Mouse (Mus musculus): Measurements from ENCODE around the gene Pitpnm2. TPM values are rescaled to one million over a fixed set of nuclear protein-coding genes. Genes with fewer than 3 reads are reported as not detected.

Pitpnm2 gene
- total RNA-seq, 2 experiments from 2014 or later: 275 to 292 TPM

- intact Hi-C loops (cut with DNase I): no loop called here
- DNase-seq (ENCODE audit: low spot score in 2 of 2): no peak
These were observed 82.8 kb downstream of the Pitpnm2 start for GRCm38 (mm10) chr5:124166741-124167140.

- intact Hi-C loops (cut with DNase I): no loop called here
- DNase-seq (ENCODE audit: low spot score in 2 of 2): peak; percentile 59 to 88
These were observed 83.7 kb downstream of the Pitpnm2 start for GRCm38 (mm10) chr5:124165622-124166570.

- DNase-seq (ENCODE audit: low spot score in 2 of 2): no peak
- intact Hi-C loops (cut with DNase I): loop anchor here (5.0 kb wide), 2 partner anchors 94 to 124 kb away; no protein-coding TSS in a partner anchor
These were observed 86.1 kb downstream of the Pitpnm2 start for GRCm38 (mm10) chr5:124163445-124163844.

- intact Hi-C loops (cut with DNase I): loop anchor here (5.0 kb wide), 2 partner anchors 95 to 125 kb away; no protein-coding TSS in a partner anchor
- DNase-seq (ENCODE audit: low spot score in 2 of 2): peak in 1 of 2 experiments; percentile 76
These were observed 87.0 kb downstream of the Pitpnm2 start for GRCm38 (mm10) chr5:124162577-124162976.

GRCm38 (mm10) chr5:124161831-124162230 is 87.7 kb downstream of the Pitpnm2 start:
- intact Hi-C loops (cut with DNase I): loop anchor here (5.0 kb wide), 2 partner anchors 95 to 125 kb away; no protein-coding TSS in a partner anchor

GRCm38 (mm10) chr5:124159453-124159852 is 90.1 kb downstream of the Pitpnm2 start:
- intact Hi-C loops (cut with DNase I): no loop called here
- no peak for DNase-seq (ENCODE audit: low spot score in 2 of 2)

More at GRCm38 (mm10) chr5:124161831-124162230, 87.7 kb downstream of the Pitpnm2 start:
- DNase-seq (ENCODE audit: low spot score in 2 of 2): no peak

- no peak for DNase-seq (ENCODE audit: low spot score in 2 of 2)
- intact Hi-C loops (cut with DNase I): no loop called here
These were observed 91.3 kb downstream of the Pitpnm2 start for GRCm38 (mm10) chr5:124158305-124158704.

- intact Hi-C loops (cut with DNase I): no loop called here
- DNase-seq (ENCODE audit: low spot score in 2 of 2): no peak
These were observed 93.6 kb downstream of the Pitpnm2 start for GRCm38 (mm10) chr5:124155943-124156342.

GRCm38 (mm10) chr5:124152734-124153133 is 96.8 kb downstream of the Pitpnm2 start:
- intact Hi-C loops (cut with DNase I): no loop called here
- no peak for DNase-seq (ENCODE audit: low spot score in 2 of 2)

GRCm38 (mm10) chr5:124150895-124151294 is 98.7 kb downstream of the Pitpnm2 start:
- intact Hi-C loops (cut with DNase I): no loop called here
- DNase-seq (ENCODE audit: low spot score in 2 of 2): no peak

- no peak for DNase-seq (ENCODE audit: low spot score in 2 of 2)
- intact Hi-C loops (cut with DNase I): no loop called here
These were observed 100.5 kb downstream of the Pitpnm2 start for GRCm38 (mm10) chr5:124149028-124149427.

- no peak for DNase-seq (ENCODE audit: low spot score in 2 of 2)
These were observed 111.5 kb downstream of the Pitpnm2 start for GRCm38 (mm10) chr5:124138066-124138465.

GRCm38 (mm10) chr5:124134261-124134660 is 115.3 kb downstream of the Pitpnm2 start:
- intact Hi-C loops (cut with DNase I): no loop called here

More at GRCm38 (mm10) chr5:124138066-124138465, 111.5 kb downstream of the Pitpnm2 start:
- intact Hi-C loops (cut with DNase I): no loop called here

GRCm38 (mm10) chr5:124125093-124125492 is 124.5 kb downstream of the Pitpnm2 start:
- no peak for DNase-seq (ENCODE audit: low spot score in 2 of 2)
- intact Hi-C loops (cut with DNase I): no loop called here

More at GRCm38 (mm10) chr5:124134261-124134660, 115.3 kb downstream of the Pitpnm2 start:
- no peak for DNase-seq (ENCODE audit: low spot score in 2 of 2)

GRCm38 (mm10) chr5:124122357-124122756 is 127.2 kb downstream of the Pitpnm2 start:
- intact Hi-C loops (cut with DNase I): no loop called here
- no peak for DNase-seq (ENCODE audit: low spot score in 2 of 2)

- intact Hi-C loops (cut with DNase I): no loop called here
These were observed 130.4 kb downstream of the Pitpnm2 start for GRCm38 (mm10) chr5:124119204-124119603.

GRCm38 (mm10) chr5:124115990-124116845 is 133.3 kb downstream of the Pitpnm2 start, which contains the start of gene Arl6ip4:
Arl6ip4 (plus strand) TSS chr5:124116089.
- peak; percentile 80 to 84 for DNase-seq (ENCODE audit: low spot score in 2 of 2)
- intact Hi-C loops (cut with DNase I): no loop called here

More at GRCm38 (mm10) chr5:124119204-124119603, 130.4 kb downstream of the Pitpnm2 start:
- DNase-seq (ENCODE audit: low spot score in 2 of 2): no peak

- intact Hi-C loops (cut with DNase I): no loop called here
- no peak for DNase-seq (ENCODE audit: low spot score in 2 of 2)
These were observed 134.0 kb downstream of the Pitpnm2 start for GRCm38 (mm10) chr5:124115531-124115930.

- intact Hi-C loops (cut with DNase I): no loop called here
- no peak for DNase-seq (ENCODE audit: low spot score in 2 of 2)
These were observed 135.1 kb downstream of the Pitpnm2 start for GRCm38 (mm10) chr5:124114276-124115025.
